Comparison of ENCODE assay signal across 7 mouse cellular contexts in the genomic region with DNA sequence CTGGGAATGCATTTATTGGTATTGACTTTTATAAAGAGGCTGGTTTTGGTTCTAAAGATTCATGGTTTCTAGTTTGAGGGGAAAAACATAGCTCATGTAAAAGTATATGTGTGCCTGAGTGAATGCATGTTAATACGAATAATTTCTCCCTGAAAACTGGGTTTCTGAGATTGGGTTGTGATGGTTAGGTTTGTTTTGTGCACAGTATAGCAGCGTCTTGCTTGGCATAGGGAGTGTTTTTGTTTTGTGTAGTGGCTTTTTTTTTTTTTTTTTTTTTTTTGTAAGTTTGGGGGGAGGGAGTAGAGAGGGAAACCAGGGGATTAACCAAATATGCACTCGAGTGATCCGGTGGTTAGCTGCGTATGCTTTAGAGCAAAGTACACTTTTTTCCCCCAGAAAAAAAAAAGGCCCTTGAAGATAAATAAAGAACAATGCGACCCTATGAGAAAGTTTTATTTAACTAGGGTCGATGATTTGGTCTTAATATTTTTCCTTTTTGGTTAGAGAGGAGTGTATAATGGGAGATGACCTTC. TPM values are rescaled to one million over a fixed set of nuclear protein-coding genes. Genes with fewer than 3 reads are reported as not detected.
DNase-seq lines count a peak whose midpoint lies in the region; ATAC-seq lines count a peak whose summit lies in the region.

No protein-coding gene starts in this region.

- H3K4me1 ChIP-seq in neural tube, embryonic 11.5 days (ENCODE audit: control insufficient read depth, insufficient read depth, low read length), result peaks cover 15% of the 10 kb centered on the region
- peaks cover 48% of the 10 kb centered on the region for H3K4me1 ChIP-seq in embryonic facial prominence, embryonic 10.5 days
- peaks cover 14% of the 10 kb centered on the region for H3K4me1 ChIP-seq in intestine, embryonic 15.5 days (replicated peaks)
- H3K4me1 ChIP-seq in neural tube, embryonic 15.5 days, result peaks cover 48% of the 10 kb centered on the region

- no peak overlapping the region for H3K27ac ChIP-seq in neural tube, embryonic 11.5 days (ENCODE audit: low read depth, low read length)
- peak overlapping the region; percentile 100 for H3K27ac ChIP-seq in embryonic facial prominence, embryonic 10.5 days (replicated peaks)
- no peak overlapping the region for H3K27ac ChIP-seq in intestine, embryonic 15.5 days
- no peak overlapping the region; the same call in 1 of the 2 replicates for H3K27ac ChIP-seq in neural tube, embryonic 15.5 days (replicated peaks)

- no peaks in the 10 kb centered on the region for H3K9me3 ChIP-seq in neural tube, embryonic 11.5 days (ENCODE audit: control insufficient read depth, low read length)
- H3K9me3 ChIP-seq in embryonic facial prominence, embryonic 10.5 days, result no peaks in the 10 kb centered on the region
- H3K9me3 ChIP-seq in intestine, embryonic 15.5 days, result no peaks in the 10 kb centered on the region
- no peaks in the 10 kb centered on the region for H3K9me3 ChIP-seq in neural tube, embryonic 15.5 days (replicated peaks)

- H3K9ac ChIP-seq in neural tube, embryonic 11.5 days (ENCODE audit: low read length), result peak overlapping the region; percentile 80
- H3K9ac ChIP-seq in intestine, embryonic 15.5 days, result peak overlapping the region; percentile 81
- peak overlapping the region; percentile 87 for H3K9ac ChIP-seq in neural tube, embryonic 15.5 days (replicated peaks)

- ATAC-seq in neural tube, embryonic 11.5 days (ENCODE audit: insufficient read depth, low FRiP score, low TSS enrichment), result no peak
- no peak for ATAC-seq in intestine, embryonic 15.5 days
- no peak for ATAC-seq in neural tube, embryonic 15.5 days (ENCODE audit: low FRiP score)

- no peak for DNase-seq in neural tube, embryonic 11.5 days (ENCODE audit: low spot score)
- DNase-seq in neural tube, embryonic 10.5 days (ENCODE audit: extremely low spot score, low spot score), result no peak
- no peak for DNase-seq in embryonic facial prominence, embryonic 10.5 days (ENCODE audit: low spot score)
- no peak for DNase-seq in layer of hippocampus, postnatal 25 days (ENCODE audit: extremely low spot score in 1 of 2, low spot score in 1 of 2)
- DNase-seq in MN1 (ENCODE audit: low spot score), result no peak

- H3K36me3 ChIP-seq in neural tube, embryonic 11.5 days (ENCODE audit: control insufficient read depth, insufficient read depth, low read length), result no peaks in the 10 kb centered on the region
- H3K36me3 ChIP-seq in embryonic facial prominence, embryonic 10.5 days (replicated peaks), result no peaks in the 10 kb centered on the region
- H3K36me3 ChIP-seq in intestine, embryonic 15.5 days, result no peaks in the 10 kb centered on the region
- no peaks in the 10 kb centered on the region for H3K36me3 ChIP-seq in neural tube, embryonic 15.5 days

- 1% methylated on average over 7 of the region's 7 CpGs for WGBS in neural tube, embryonic 11.5 days
- WGBS in embryonic facial prominence, embryonic 10.5 days, result under 1% methylated on average over 7 of the region's 7 CpGs
- WGBS in intestine, embryonic 15.5 days, result under 1% methylated on average over 7 of the region's 7 CpGs
- WGBS in neural tube, embryonic 15.5 days, result 1% methylated on average over 7 of the region's 7 CpGs

- H3K27me3 ChIP-seq in neural tube, embryonic 11.5 days (ENCODE audit: control insufficient read depth, insufficient read depth, low read length), result no peaks in the 10 kb centered on the region
- 0 out of 2 replicates have a peak, but pooled peaks cover 3% of the 10 kb centered on the region for H3K27me3 ChIP-seq in embryonic facial prominence, embryonic 10.5 days (replicated peaks; ENCODE audit: low read depth, poor library complexity, severe bottlenecking)
- no peaks in the 10 kb centered on the region for H3K27me3 ChIP-seq in intestine, embryonic 15.5 days (replicated peaks)
- H3K27me3 ChIP-seq in neural tube, embryonic 15.5 days (replicated peaks), result no peaks in the 10 kb centered on the region

- peak overlapping the region; percentile 72 for H3K4me3 ChIP-seq in neural tube, embryonic 11.5 days (ENCODE audit: low read depth, low read length)
- peak overlapping the region; percentile 82 for H3K4me3 ChIP-seq in embryonic facial prominence, embryonic 10.5 days
- H3K4me3 ChIP-seq in intestine, embryonic 15.5 days (replicated peaks), result peak overlapping the region; percentile 79
- peak overlapping the region; percentile 78 for H3K4me3 ChIP-seq in neural tube, embryonic 15.5 days (replicated peaks)

- peak overlapping the region; percentile 73 for H3K4me2 ChIP-seq in neural tube, embryonic 11.5 days (ENCODE audit: low read depth)
- H3K4me2 ChIP-seq in intestine, embryonic 15.5 days (replicated peaks), result peak overlapping the region; percentile 77
- peak overlapping the region; percentile 87 for H3K4me2 ChIP-seq in neural tube, embryonic 15.5 days

RNA-seq across cellular contexts. Expression of gene Jarid2, which starts 3.2 kb away (rescaled TPM):
- 45.5 and 47.9 TPM in 2 replicates for polyA plus RNA-seq in neural tube, embryonic 11.5 days (2014; fragmentation: Nextera tagmentation; extraction: Ambion mirVana)
- 54.9 and 59.4 TPM in 2 replicates for polyA plus RNA-seq in embryonic facial prominence, embryonic 10.5 days (2016; fragmentation: Nextera tagmentation; extraction: Ambion mirVana)
- 23.1 and 24.8 TPM in 2 replicates for polyA plus RNA-seq in intestine, embryonic 15.5 days (2015; fragmentation: Nextera tagmentation; extraction: Ambion mirVana)
- 31.1 and 31.7 TPM in 2 replicates for polyA plus RNA-seq in neural tube, embryonic 15.5 days (2015; fragmentation: Nextera tagmentation; extraction: Ambion mirVana)
- total RNA-seq in layer of hippocampus, postnatal 25 days (2021), result 10 to 100 TPM; 25.7 to 35.3 TPM
